Mouse (Mus musculus) retina, embryonic 14.5 days (tissue): Measurements from ENCODE around the gene F12.
"Not testable (repeated sequence)": the region's sequence is repeated elsewhere in the genome, so short reads cannot be mapped to it uniquely, and the experiment has no call there.

Experiments
- DNase-seq: peaks from one replicate; pipeline ENCODE4 v3.0.0-alpha.2; 2015; ENCODE audit warnings: low spot score

Gene F12

GRCm38 (mm10) chr13:55449679-55450441 is 23.3 kb upstream of the F12 start:
- no peak for DNase-seq

GRCm38 (mm10) chr13:55449205-55449604 is 22.6 kb upstream of the F12 start:
- DNase-seq, result no peak

GRCm38 (mm10) chr13:55448131-55448530 is 21.5 kb upstream of the F12 start:
- DNase-seq, result no peak

GRCm38 (mm10) chr13:55447543-55447943 is 20.9 kb upstream of the F12 start:
- no peak for DNase-seq

GRCm38 (mm10) chr13:55446483-55447105 is 20.0 kb upstream of the F12 start:
- no peak for DNase-seq

GRCm38 (mm10) chr13:55445361-55446091 is 18.9 kb upstream of the F12 start:
- peak; percentile 56 for DNase-seq

- peak; percentile 99 for DNase-seq
These were observed 18.3 kb upstream of the F12 start, which contains the start of gene Grk6 for GRCm38 (mm10) chr13:55444937-55445315. TSS of gene Grk6 (plus strand) at chr13:55445072.

- no peak for DNase-seq
These were observed 17.8 kb upstream of the F12 start for GRCm38 (mm10) chr13:55444286-55444936.

GRCm38 (mm10) chr13:55443799-55444285 is 17.2 kb upstream of the F12 start:
- no peak for DNase-seq

- DNase-seq, result not testable (repeated sequence)
These were observed 10.6 kb upstream of the F12 start for GRCm38 (mm10) chr13:55437111-55437629.

- no peak for DNase-seq
These were observed 5.5 kb upstream of the F12 start for GRCm38 (mm10) chr13:55431889-55432685.

GRCm38 (mm10) chr13:55430566-55430965 is 4.0 kb upstream of the F12 start:
- DNase-seq, result no peak

GRCm38 (mm10) chr13:55429226-55429888 is 2.8 kb upstream of the F12 start:
- no peak for DNase-seq

- peak; percentile 77 for DNase-seq
These were observed 5.4 kb downstream of the F12 start for GRCm38 (mm10) chr13:55420933-55421800.

- DNase-seq, result no peak
These were observed 6.3 kb downstream of the F12 start for GRCm38 (mm10) chr13:55420018-55420932.

- no peak for DNase-seq
These were observed 7.5 kb downstream of the F12 start for GRCm38 (mm10) chr13:55419142-55419541.

- peak; percentile 88 for DNase-seq
These were observed 8.6 kb downstream of the F12 start for GRCm38 (mm10) chr13:55418004-55418403.

- DNase-seq, result peak; percentile 37
These were observed 11.7 kb downstream of the F12 start, which contains the start of gene Pfn3 for GRCm38 (mm10) chr13:55414743-55415380. TSS of gene Pfn3 (minus strand) at chr13:55415232.
